Mouse (Mus musculus) spleen, adult 2 months (tissue): ENCODE data around the gene Ncf4. TPM values are rescaled to one million over a fixed set of nuclear protein-coding genes. Genes with fewer than 3 reads are reported as not detected.
A peak's percentile ranks its signal among the peaks of the same experiment; 100 is the strongest.
"Not testable (repeated sequence)": the region's sequence is repeated elsewhere in the genome, so short reads cannot be mapped to it uniquely, and the experiment has no call there.

Experiments
- DNase-seq, 2 experiments: peaks; one replicate each; pipeline versions ENCODE4 v3.0.0 to v3.0.0-alpha.2; 2012 to 2021; ENCODE audit warnings: low spot score in 2 of 2, low read depth in 1 of 2
- H3K27ac ChIP-seq: fragments of 200-500 bp; 2 replicates; pipeline ENCODE4 v1.5.1; 2012; ENCODE audit warnings: low read length, inconsistent platforms; ENCODE audit not compliant: insufficient read depth
- H3K27me3 ChIP-seq: fragments of 200-500 bp; 2 replicates; pipeline ENCODE4 v1.6.1; 2012; ENCODE audit warnings: mild to moderate bottlenecking, moderate library complexity, low read length, inconsistent platforms; ENCODE audit not compliant: control insufficient read depth, insufficient read depth
- H3K36me3 ChIP-seq: fragments of 200-500 bp; 2 replicates; pipeline ENCODE4 v1.6.1; 2012; ENCODE audit warnings: mild to moderate bottlenecking, low read length, inconsistent platforms; ENCODE audit not compliant: control insufficient read depth, insufficient read depth
- H3K4me1 ChIP-seq: fragments of 200-500 bp; 2 replicates; pipeline ENCODE4 v1.6.1; 2011; ENCODE audit warnings: inconsistent platforms; ENCODE audit not compliant: control insufficient read depth, insufficient read depth, insufficient read length
- H3K4me3 ChIP-seq: fragments of 200-500 bp; 2 replicates; pipeline ENCODE4 v1.5.1; 2011; ENCODE audit warnings: mild to moderate bottlenecking, inconsistent platforms; ENCODE audit not compliant: insufficient read depth, insufficient read length; ENCODE audit errors: extremely low read depth
- CTCF ChIP-seq: fragments of 200-500 bp; IDR thresholded peaks from 2 replicates; pipeline ENCODE4 v1.5.1; 2011; ENCODE audit warnings: mild to moderate bottlenecking, inconsistent platforms; ENCODE audit not compliant: insufficient read depth, insufficient read length, insufficient replicate concordance; ENCODE audit errors: extremely low read depth
- POLR2A ChIP-seq: fragments of 200-500 bp; IDR thresholded peaks from 2 replicates; pipeline ENCODE4 v1.6.1; 2011; ENCODE audit warnings: low read depth, low read length, inconsistent platforms
- WGBS: fragments of 180-500 bp; shearing (Covaris S2); methylation state at CpG from one replicate; pipeline ENCODE4 v1.1.7; 2018; 5-methylcytosine and 5-hydroxymethylcytosine counted together
- polyA plus RNA-seq: library from polyadenylated mRNA; depleted of rRNA; stranded (reverse); fragments of >200 nt; gene quantifications from 2 replicates; pipeline ENCODE4 v1.2.3, GENCODE M21; 2012

Gene Ncf4
- polyA plus RNA-seq, 1 experiment = 122 TPM

GRCm38 (mm10) chr15:78254751-78255150 lies 10.2 kb downstream of the Ncf4 start:
- no peaks in the 10 kb centered on the region for H3K27me3 ChIP-seq
- no peak overlapping the region for H3K4me3 ChIP-seq
- 85% methylated on average over 20 of the region's 20 CpGs for WGBS

GRCm38 (mm10) chr15:78256602-78257259 lies 12.1 kb downstream of the Ncf4 start:
- H3K4me1 ChIP-seq, H3K4me3 ChIP-seq, DNase-seq, H3K27me3 ChIP-seq: not testable (repeated sequence)
- H3K36me3 ChIP-seq = peaks cover 38% of the 10 kb centered on the region
- peak overlapping the region; percentile 30; the same call in 1 of the 2 replicates for H3K27ac ChIP-seq

More at GRCm38 (mm10) chr15:78254751-78255150, 10.2 kb downstream of the Ncf4 start:
- TF ChIP-seq CTCF (no peak), POLR2A (no peak)
- Histone ChIP-seq H3K4me1 (peaks cover 9% of the 10 kb centered on the region; the same call in 1 of the 2 replicates), H3K27ac (no peak overlapping the region), H3K36me3 (peaks cover 37% of the 10 kb centered on the region)
- DNase-seq = no peak

GRCm38 (mm10) chr15:78257326-78258050 lies 12.9 kb downstream of the Ncf4 start:
- peak; percentile 41 to 49 for DNase-seq
- no peaks in the 10 kb centered on the region for H3K27me3 ChIP-seq
- peak overlapping the region; percentile 71 for H3K27ac ChIP-seq
- peak; percentile 63; the same call in 1 of the 2 replicates for TF ChIP-seq CTCF
- no peak for TF ChIP-seq POLR2A
- peaks cover 9% of the 10 kb centered on the region; the same call in 1 of the 2 replicates for H3K4me1 ChIP-seq
- WGBS = 29% methylated on average over 7 of the region's 7 CpGs
- peaks cover 39% of the 10 kb centered on the region for H3K36me3 ChIP-seq
- no peak overlapping the region for H3K4me3 ChIP-seq

- TF ChIP-seq POLR2A (no peak), CTCF (no peak)
- peak overlapping the region; percentile 71 for H3K27ac ChIP-seq
- H3K4me3 ChIP-seq = no peak overlapping the region
- H3K4me1 ChIP-seq = peaks cover 9% of the 10 kb centered on the region; the same call in 1 of the 2 replicates
- H3K36me3 ChIP-seq = peaks cover 44% of the 10 kb centered on the region
- DNase-seq = no peak
- WGBS = 59% methylated on average over 10 of the region's 10 CpGs
- no peaks in the 10 kb centered on the region for H3K27me3 ChIP-seq
Observed at GRCm38 (mm10) chr15:78258246-78258865, 13.8 kb downstream of the Ncf4 start.

- H3K4me1 ChIP-seq = peaks cover 9% of the 10 kb centered on the region; the same call in 1 of the 2 replicates
- TF ChIP-seq POLR2A (no peak), CTCF (no peak)
Observed at GRCm38 (mm10) chr15:78260668-78261333, 16.2 kb downstream of the Ncf4 start.

GRCm38 (mm10) chr15:78263286-78263685 lies 18.7 kb downstream of the Ncf4 start:
- peaks cover 23% of the 10 kb centered on the region for H3K36me3 ChIP-seq
- 94% methylated on average over 3 of the region's 3 CpGs for WGBS

More at GRCm38 (mm10) chr15:78260668-78261333, 16.2 kb downstream of the Ncf4 start:
- WGBS = 87% methylated on average over 13 of the region's 13 CpGs
- Histone ChIP-seq H3K27me3 (no peaks in the 10 kb centered on the region), H3K4me3 (no peak overlapping the region), H3K36me3 (peaks cover 24% of the 10 kb centered on the region), H3K27ac (no peak overlapping the region)
- no peak for DNase-seq

More at GRCm38 (mm10) chr15:78263286-78263685, 18.7 kb downstream of the Ncf4 start:
- TF ChIP-seq POLR2A (no peak), CTCF (no peak)
- H3K4me1 ChIP-seq = no peaks in the 10 kb centered on the region
- no peak overlapping the region for H3K4me3 ChIP-seq
- H3K27me3 ChIP-seq = no peaks in the 10 kb centered on the region
- no peak for DNase-seq
- no peak overlapping the region for H3K27ac ChIP-seq
